Mouse (Mus musculus) spleen, adult 2 months (tissue): Measurements from ENCODE around the gene Tmco5. TPM values are rescaled to one million over a fixed set of nuclear protein-coding genes. Genes with fewer than 3 reads are reported as not detected.
A peak's percentile ranks its signal among the peaks of the same experiment; 100 is the strongest.

ENCODE experiments used
- DNase-seq, 2 experiments: peaks; one replicate each; pipeline versions ENCODE4 v3.0.0 to v3.0.0-alpha.2; 2012 to 2021; ENCODE audit warnings: low spot score in 2 of 2, low read depth in 1 of 2
- H3K27ac ChIP-seq: fragments of 200-500 bp; 2 replicates; pipeline ENCODE4 v1.5.1; 2012; ENCODE audit warnings: low read length, inconsistent platforms; ENCODE audit not compliant: insufficient read depth
- H3K27me3 ChIP-seq: fragments of 200-500 bp; 2 replicates; pipeline ENCODE4 v1.6.1; 2012; ENCODE audit warnings: mild to moderate bottlenecking, moderate library complexity, low read length, inconsistent platforms; ENCODE audit not compliant: control insufficient read depth, insufficient read depth
- H3K36me3 ChIP-seq: fragments of 200-500 bp; 2 replicates; pipeline ENCODE4 v1.6.1; 2012; ENCODE audit warnings: mild to moderate bottlenecking, low read length, inconsistent platforms; ENCODE audit not compliant: control insufficient read depth, insufficient read depth
- H3K4me1 ChIP-seq: fragments of 200-500 bp; 2 replicates; pipeline ENCODE4 v1.6.1; 2011; ENCODE audit warnings: inconsistent platforms; ENCODE audit not compliant: control insufficient read depth, insufficient read depth, insufficient read length
- H3K4me3 ChIP-seq: fragments of 200-500 bp; 2 replicates; pipeline ENCODE4 v1.5.1; 2011; ENCODE audit warnings: mild to moderate bottlenecking, inconsistent platforms; ENCODE audit not compliant: insufficient read depth, insufficient read length; ENCODE audit errors: extremely low read depth
- CTCF ChIP-seq: fragments of 200-500 bp; IDR thresholded peaks from 2 replicates; pipeline ENCODE4 v1.5.1; 2011; ENCODE audit warnings: mild to moderate bottlenecking, inconsistent platforms; ENCODE audit not compliant: insufficient read depth, insufficient read length, insufficient replicate concordance; ENCODE audit errors: extremely low read depth
- POLR2A ChIP-seq: fragments of 200-500 bp; IDR thresholded peaks from 2 replicates; pipeline ENCODE4 v1.6.1; 2011; ENCODE audit warnings: low read depth, low read length, inconsistent platforms
- WGBS: fragments of 180-500 bp; shearing (Covaris S2); methylation state at CpG from one replicate; pipeline ENCODE4 v1.1.7; 2018; 5-methylcytosine and 5-hydroxymethylcytosine counted together
- polyA plus RNA-seq: library from polyadenylated mRNA; depleted of rRNA; stranded (reverse); fragments of >200 nt; gene quantifications from 2 replicates; pipeline ENCODE4 v1.2.3, GENCODE M21; 2012

The Tmco5 gene
- polyA plus RNA-seq, 1 experiment = not detected

- Histone ChIP-seq H3K27ac (no peak overlapping the region), H3K27me3 (no peaks in the 10 kb centered on the region), H3K4me1 (no peaks in the 10 kb centered on the region), H3K4me3 (no peak overlapping the region), H3K36me3 (no peaks in the 10 kb centered on the region)
- TF ChIP-seq POLR2A (no peak), CTCF (no peak)
- DNase-seq = no peak
- WGBS = 82% methylated on average over 6 of the region's 6 CpGs
These were observed 19.8 kb upstream of the Tmco5 start for GRCm38 (mm10) chr2:116858703-116859102.

GRCm38 (mm10) chr2:116876955-116877615 is 1.4 kb upstream of the Tmco5 start:
- H3K27ac ChIP-seq = no peak overlapping the region
- no peak overlapping the region for H3K4me3 ChIP-seq
- H3K4me1 ChIP-seq = no peaks in the 10 kb centered on the region
- H3K27me3 ChIP-seq = no peaks in the 10 kb centered on the region
- no peak for TF ChIP-seq CTCF
- TF ChIP-seq POLR2A = no peak
- no peaks in the 10 kb centered on the region for H3K36me3 ChIP-seq
- no peak for DNase-seq
- 67% methylated on average over 9 of the region's 9 CpGs for WGBS

- TF ChIP-seq CTCF (no peak), POLR2A (no peak)
- DNase-seq = no peak
- Histone ChIP-seq H3K27me3 (no peaks in the 10 kb centered on the region), H3K27ac (no peak overlapping the region), H3K36me3 (no peaks in the 10 kb centered on the region), H3K4me3 (no peak overlapping the region), H3K4me1 (no peaks in the 10 kb centered on the region)
- WGBS = 64% methylated on average over 3 of the region's 3 CpGs
These were observed 1.2 kb downstream of the Tmco5 start for GRCm38 (mm10) chr2:116879730-116880129.

GRCm38 (mm10) chr2:116893316-116893987 is 15.0 kb downstream of the Tmco5 start:
- no peak for TF ChIP-seq POLR2A
- no peak for TF ChIP-seq CTCF
- DNase-seq = no peak
- Histone ChIP-seq H3K27me3 (no peaks in the 10 kb centered on the region), H3K4me1 (no peaks in the 10 kb centered on the region), H3K4me3 (no peak overlapping the region), H3K36me3 (no peaks in the 10 kb centered on the region), H3K27ac (no peak overlapping the region)
- 39% methylated on average over 14 of the region's 14 CpGs for WGBS

DNA sequence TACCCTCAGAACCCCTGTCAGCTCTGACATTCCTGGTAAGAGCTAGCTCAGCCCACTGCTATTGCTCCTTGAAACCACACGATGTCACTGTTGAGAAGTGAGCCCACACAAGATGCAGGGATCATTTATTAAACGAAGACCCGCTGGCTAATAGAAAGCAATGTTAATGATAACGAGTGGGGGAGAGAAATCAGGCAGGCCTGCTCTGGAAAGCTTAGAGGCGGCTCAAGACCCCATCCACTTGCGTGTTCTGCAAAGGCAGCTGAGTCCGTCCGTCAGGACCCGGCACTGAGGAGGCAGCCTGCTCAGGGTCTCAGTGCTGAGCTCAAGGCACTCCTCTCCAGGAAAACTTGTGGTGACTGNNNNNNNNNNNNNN is 15.5 kb downstream of the Tmco5 start:
- WGBS = 15% methylated on average over 9 of the region's 9 CpGs
- TF ChIP-seq POLR2A (no peak), CTCF (peak; percentile 38; the same call in 1 of the 2 replicates)
- Histone ChIP-seq H3K4me1 (no peaks in the 10 kb centered on the region), H3K27ac (no peak overlapping the region), H3K4me3 (no peak overlapping the region), H3K27me3 (no peaks in the 10 kb centered on the region), H3K36me3 (no peaks in the 10 kb centered on the region)
- DNase-seq = no peak

DNA sequence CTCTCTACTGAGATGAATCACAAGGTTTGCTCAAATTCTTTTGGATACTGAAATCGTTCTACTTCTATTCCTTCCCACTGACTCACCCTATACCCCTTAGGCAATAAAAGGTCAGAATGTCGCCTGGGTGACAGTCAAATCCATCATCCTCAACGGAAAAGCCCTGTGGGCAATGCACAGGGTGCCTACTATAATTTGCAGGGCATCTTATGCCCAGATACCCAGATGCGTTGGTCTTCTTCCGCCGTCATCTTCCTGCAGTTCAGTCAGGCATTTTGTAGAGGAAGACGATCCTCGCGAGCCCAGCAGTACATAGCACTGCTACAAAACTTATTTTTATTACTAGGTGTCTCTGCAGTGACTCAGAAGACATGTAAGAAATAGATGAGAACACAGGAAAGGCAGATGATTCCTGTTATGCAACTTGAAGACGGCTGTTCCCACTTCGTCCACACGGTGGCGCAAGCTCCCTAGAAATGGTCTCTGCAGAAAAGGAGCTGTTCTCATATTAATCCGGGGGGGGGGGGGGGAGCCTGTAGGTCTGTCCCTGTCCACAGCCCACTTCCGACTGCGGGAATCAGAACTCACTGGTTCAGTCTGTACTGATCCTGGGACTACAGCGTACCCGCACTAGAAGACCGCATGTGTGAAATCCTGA is 21.3 kb downstream of the Tmco5 start:
- Histone ChIP-seq H3K4me1 (no peaks in the 10 kb centered on the region), H3K27ac (no peak overlapping the region), H3K36me3 (no peaks in the 10 kb centered on the region), H3K27me3 (no peaks in the 10 kb centered on the region), H3K4me3 (no peak overlapping the region)
- TF ChIP-seq CTCF = peak; percentile 83; the same call in 1 of the 2 replicates
- TF ChIP-seq POLR2A = no peak
- DNase-seq = peak; percentile 31 to 69
- 11% methylated on average over 19 of the region's 19 CpGs for WGBS
